Comparison of ENCODE assay signal across 11 mouse cellular contexts in the genomic region with DNA sequence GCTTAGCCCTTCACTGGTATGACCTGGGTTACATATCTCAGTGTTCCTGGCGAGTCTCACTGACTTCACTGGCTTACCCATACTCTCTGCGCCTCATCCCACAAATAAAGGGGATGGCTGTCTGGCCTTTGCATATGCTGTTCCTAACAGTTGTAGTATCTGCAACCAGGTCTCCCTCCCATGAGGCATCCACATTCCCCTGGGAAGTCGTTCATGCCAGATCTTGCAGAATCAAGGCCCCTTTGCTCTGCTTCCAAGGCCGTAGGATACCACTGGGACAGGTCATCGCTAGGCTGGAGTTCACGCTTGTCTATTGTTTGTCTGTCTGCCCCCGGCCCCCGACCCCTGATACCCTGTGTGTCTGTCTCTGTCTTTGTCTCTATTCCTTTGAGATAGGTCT.
"Had no signal": no experiment of that assay in that cellular context is flagged by ENCODE, and none has a peak within 500 bp of the region (broad histone marks: within the 10 kb centered on the region; RNA-seq: fewer than 3 reads in every experiment).

No protein-coding gene starts in this region.

- H3K27me3 ChIP-seq: liver, embryonic 15.5 days had no signal

- H3K4me3 ChIP-seq: left cerebral cortex, adult 2 months; limb, embryonic 10.5 days; liver, embryonic 15.5 days had no signal

- H3K4me2 ChIP-seq: liver, embryonic 11.5 days; liver, embryonic 15.5 days had no signal

- H3K9me3 ChIP-seq: limb, embryonic 10.5 days; liver, embryonic 15.5 days had no signal

- H3K36me3 ChIP-seq: limb, embryonic 10.5 days; liver, embryonic 15.5 days had no signal

- ATAC-seq: lung, postnatal 0 days had no signal

- H3K27ac ChIP-seq: left cerebral cortex, adult 2 months; limb, embryonic 10.5 days; liver, embryonic 15.5 days; stomach, postnatal 0 days had no signal

- H3K9ac ChIP-seq: liver, embryonic 15.5 days had no signal

- H3K4me1 ChIP-seq: liver, embryonic 15.5 days had no signal

- DNase-seq: kidney, adult 8-10 months; kidney, postnatal 25 days; lung, adult 2 months; lung, postnatal 36 days; thymus, postnatal 4 days had no signal
